Mouse (Mus musculus) midbrain, embryonic 14.5 days (tissue): ENCODE results near the gene Ntn3. TPM values are rescaled to one million over a fixed set of nuclear protein-coding genes. Genes with fewer than 3 reads are reported as not detected.

Source experiments
- ATAC-seq: fragments of 200-750 bp; cut with Nextera tagmentation; 2 replicates; pipeline ENCODE4 v1.8.0; 2017; ENCODE audit warnings: moderate number of reproducible peaks, moderate library complexity; ENCODE audit not compliant: low FRiP score, low TSS enrichment
- DNase-seq: peaks from one replicate; pipeline ENCODE4 v3.0.0-alpha.2; 2015
- H3K27ac ChIP-seq: fragments of 300-500 bp; sonication (generic); replicated peaks from 2 replicates; pipeline ENCODE4 v1.5.1; 2014; ENCODE audit warnings: mild to moderate bottlenecking, low read depth, low read length, moderate library complexity
- H3K27me3 ChIP-seq: fragments of 300-500 bp; sonication (generic); 2 replicates; pipeline ENCODE4 v1.6.1; 2014; ENCODE audit warnings: low read length, control low read depth, mixed read lengths; ENCODE audit not compliant: control insufficient read depth, insufficient read depth
- H3K36me3 ChIP-seq: fragments of 300-500 bp; sonication (generic); 2 replicates; pipeline ENCODE4 v1.6.1; 2014; ENCODE audit warnings: low read length, control low read depth; ENCODE audit not compliant: control insufficient read depth, insufficient read depth
- H3K4me1 ChIP-seq: fragments of 300-500 bp; sonication (generic); 2 replicates; pipeline ENCODE4 v1.6.1; 2014; ENCODE audit warnings: mild to moderate bottlenecking, antibody characterized with exemption, low read length, control low read depth; ENCODE audit not compliant: control insufficient read depth, insufficient read depth
- H3K4me2 ChIP-seq: fragments of 300-500 bp; sonication (generic); 2 replicates; pipeline ENCODE4 v1.6.1; 2014; ENCODE audit warnings: mild to moderate bottlenecking, low read length, moderate library complexity
- H3K4me3 ChIP-seq: fragments of 300-500 bp; sonication (generic); replicated peaks from 2 replicates; pipeline ENCODE4 v1.5.1; 2014; ENCODE audit warnings: low read depth, low read length
- H3K9ac ChIP-seq: fragments of 300-500 bp; sonication (generic); replicated peaks from 2 replicates; pipeline ENCODE4 v1.6.1; 2014; ENCODE audit warnings: mild to moderate bottlenecking, low read length, moderate library complexity
- H3K9me3 ChIP-seq: fragments of 300-500 bp; sonication (generic); 2 replicates; pipeline ENCODE4 v1.6.1; 2016; ENCODE audit warnings: low read length, control low read depth, mixed read lengths; ENCODE audit not compliant: control insufficient read depth
- WGBS: fragments of 180-500 bp; shearing (Covaris S2); extraction: QIAGEN DNeasy Blood & Tissue Kit; methylation state at CpG from one replicate; pipeline ENCODE4 v1.1.7; 2014; 5-methylcytosine and 5-hydroxymethylcytosine counted together
- polyA plus RNA-seq: library from polyadenylated mRNA; unstranded; fragments of >200 nt; fragmentation: Nextera tagmentation; extraction: Ambion mirVana; gene quantifications from 2 replicates; pipeline ENCODE4 v1.2.1, GENCODE M21; 2014

Gene Ntn3
- polyA plus RNA-seq, 1 experiment from 2014 or later: 3.1 TPM

GRCm38 (mm10) chr17:24216836-24217235 is 7.5 kb upstream of the Ntn3 start:
- Histone ChIP-seq H3K4me1 (peaks cover 12% of the 10 kb centered on the region), H3K27ac (no peak overlapping the region), H3K9me3 (no peaks in the 10 kb centered on the region), H3K27me3 (no peaks in the 10 kb centered on the region), H3K4me3 (no peak overlapping the region), H3K9ac (no peak overlapping the region), H3K36me3 (peaks cover 33% of the 10 kb centered on the region), H3K4me2 (no peak overlapping the region)
- ATAC-seq (no peak), DNase-seq (no peak)
- 57% methylated on average over 4 of the region's 4 CpGs for WGBS

GRCm38 (mm10) chr17:24213186-24213585 is 3.9 kb upstream of the Ntn3 start:
- ATAC-seq (no peak), DNase-seq (no peak)
- no peak overlapping the region for H3K9ac ChIP-seq
- no peak overlapping the region for H3K4me3 ChIP-seq
- no peaks in the 10 kb centered on the region for H3K9me3 ChIP-seq
- 82% methylated on average over 6 of the region's 6 CpGs for WGBS
- peaks cover 36% of the 10 kb centered on the region for H3K4me1 ChIP-seq
- H3K4me2 ChIP-seq: no peak overlapping the region
- H3K27me3 ChIP-seq: peaks cover 3% of the 10 kb centered on the region; the same call in 1 of the 2 replicates
- H3K36me3 ChIP-seq: peaks cover 29% of the 10 kb centered on the region
- H3K27ac ChIP-seq: no peak overlapping the region

- peak overlapping the region; percentile 96 for H3K4me2 ChIP-seq
- WGBS: 25% methylated on average over 5 of the region's 5 CpGs
- H3K9ac ChIP-seq: peak overlapping the region; percentile 81; the same call in 1 of the 2 replicates
Observed at GRCm38 (mm10) chr17:24212441-24213018, 3.2 kb upstream of the Ntn3 start.

GRCm38 (mm10) chr17:24211631-24212440 is 2.5 kb upstream of the Ntn3 start:
- peaks cover 17% of the 10 kb centered on the region for H3K36me3 ChIP-seq
- ATAC-seq: peak; percentile 56
- peak; percentile 91 for DNase-seq
- peak overlapping the region; percentile 96 for H3K4me2 ChIP-seq
- H3K27ac ChIP-seq: peak overlapping the region; percentile 78
- H3K9ac ChIP-seq: peak overlapping the region; percentile 81
- WGBS: 1% methylated on average over 37 of the region's 37 CpGs
- H3K27me3 ChIP-seq: peaks cover 15% of the 10 kb centered on the region; the same call in 1 of the 2 replicates
- H3K4me1 ChIP-seq: peaks cover 49% of the 10 kb centered on the region
- H3K4me3 ChIP-seq: peak overlapping the region; percentile 53
- no peaks in the 10 kb centered on the region for H3K9me3 ChIP-seq

More at GRCm38 (mm10) chr17:24212441-24213018, 3.2 kb upstream of the Ntn3 start:
- Histone ChIP-seq H3K27ac (peak overlapping the region; percentile 78), H3K36me3 (peaks cover 23% of the 10 kb centered on the region), H3K9me3 (no peaks in the 10 kb centered on the region), H3K4me1 (peaks cover 43% of the 10 kb centered on the region), H3K4me3 (peak overlapping the region; percentile 53), H3K27me3 (peaks cover 10% of the 10 kb centered on the region; the same call in 1 of the 2 replicates)
- DNase-seq (no peak), ATAC-seq (no peak)

- DNase-seq: no peak
- Histone ChIP-seq H3K27me3 (peaks cover 15% of the 10 kb centered on the region; the same call in 1 of the 2 replicates), H3K4me3 (no peak overlapping the region), H3K9me3 (no peaks in the 10 kb centered on the region), H3K27ac (0 out of 2 replicates have a peak overlapping the region, but pooled peaks have one; percentile 20), H3K9ac (no peak overlapping the region), H3K4me2 (peak overlapping the region; percentile 96; the same call in 1 of the 2 replicates), H3K4me1 (peaks cover 62% of the 10 kb centered on the region), H3K36me3 (peaks cover 6% of the 10 kb centered on the region)
- 80% methylated on average over 3 of the region's 3 CpGs for WGBS
- ATAC-seq: no peak
Observed at GRCm38 (mm10) chr17:24210591-24210990, 1.3 kb upstream of the Ntn3 start.

GRCm38 (mm10) chr17:24209916-24210240 is 547 bp upstream of the Ntn3 start:
- ATAC-seq (no peak), DNase-seq (no peak)
- H3K36me3 ChIP-seq: no peaks in the 10 kb centered on the region
- peaks cover 63% of the 10 kb centered on the region for H3K4me1 ChIP-seq
- no peaks in the 10 kb centered on the region for H3K9me3 ChIP-seq
- H3K27me3 ChIP-seq: peaks cover 15% of the 10 kb centered on the region; the same call in 1 of the 2 replicates
- H3K27ac ChIP-seq: no peak overlapping the region; the same call in 1 of the 2 replicates
- H3K4me3 ChIP-seq: no peak overlapping the region
- no peak overlapping the region for H3K9ac ChIP-seq
- 59% methylated on average over 3 of the region's 3 CpGs for WGBS
- H3K4me2 ChIP-seq: peak overlapping the region; percentile 94

GRCm38 (mm10) chr17:24208641-24209042 is 689 bp downstream of the Ntn3 start:
- H3K4me3 ChIP-seq: peak overlapping the region; percentile 44
- H3K9ac ChIP-seq: peak overlapping the region; percentile 75
- DNase-seq: peak; percentile 50
- H3K36me3 ChIP-seq: no peaks in the 10 kb centered on the region
- H3K4me2 ChIP-seq: peak overlapping the region; percentile 94
- 1% methylated on average over 29 of the region's 29 CpGs for WGBS
- H3K4me1 ChIP-seq: peaks cover 76% of the 10 kb centered on the region
- ATAC-seq: no peak
- peak overlapping the region; percentile 74 for H3K27ac ChIP-seq
- peaks cover 15% of the 10 kb centered on the region; the same call in 1 of the 2 replicates for H3K27me3 ChIP-seq
- no peaks in the 10 kb centered on the region for H3K9me3 ChIP-seq

GRCm38 (mm10) chr17:24207768-24208640 is 1.3 kb downstream of the Ntn3 start:
- 55% methylated on average over 34 of the region's 34 CpGs for WGBS
- Histone ChIP-seq H3K4me3 (peak overlapping the region; percentile 44), H3K4me2 (peak overlapping the region; percentile 94), H3K36me3 (no peaks in the 10 kb centered on the region), H3K27ac (no peak overlapping the region), H3K9me3 (no peaks in the 10 kb centered on the region), H3K9ac (peak overlapping the region; percentile 75), H3K27me3 (peaks cover 15% of the 10 kb centered on the region; the same call in 1 of the 2 replicates), H3K4me1 (peaks cover 82% of the 10 kb centered on the region)
- DNase-seq (no peak), ATAC-seq (no peak)
